Mouse (Mus musculus): ENCODE results near the gene Ptprd. TPM values are rescaled to one million over a fixed set of nuclear protein-coding genes. Genes with fewer than 3 reads are reported as not detected.
A peak's percentile ranks its signal among the peaks of the same experiment; 100 is the strongest.

Ptprd gene
- polyA plus RNA-seq, 1 experiment, result 1.2 TPM

GRCm38 (mm10) chr4:76297375-76297774, 1914.4 kb downstream of the Ptprd start:
- no peak for TF ChIP-seq CEBPB (IDR thresholded peaks at IDR 0.05; ENCODE audit: low read depth)
- TF ChIP-seq MYOG (IDR thresholded peaks at IDR 0.05; ENCODE audit: control insufficient read depth, extremely low read depth, insufficient read length), result no peak
- TF ChIP-seq CTCF (IDR thresholded peaks at IDR 0.05; ENCODE audit: control insufficient read depth, insufficient read depth, insufficient read length), result no peak
- TF ChIP-seq MAX (IDR thresholded peaks at IDR 0.05), result no peak
- no peak for TF ChIP-seq MYOD1 (IDR thresholded peaks at IDR 0.05; ENCODE audit: control insufficient read depth, insufficient read length, low read depth)
- TF ChIP-seq FOSL1 (IDR thresholded peaks at IDR 0.05; ENCODE audit: insufficient read depth, low read length, poor library complexity, severe bottlenecking), result no peak
- no peak for TF ChIP-seq USF1 (IDR thresholded peaks at IDR 0.05; ENCODE audit: low read depth)
- Histone ChIP-seq H3K79me2 (ENCODE audit: control insufficient read depth, insufficient read depth) (no peaks in the 10 kb centered on the region), H3K79me3 (ENCODE audit: low read depth) (no peaks in the 10 kb centered on the region), H3K27me3 (ENCODE audit: control insufficient read depth, insufficient read depth, insufficient read length) (no peaks in the 10 kb centered on the region), H3K4me3 (ENCODE audit: insufficient read depth, poor library complexity, severe bottlenecking) (no peak overlapping the region), H3K36me3 (ENCODE audit: control insufficient read depth, insufficient read depth) (no peaks in the 10 kb centered on the region), H3ac (ENCODE audit: control insufficient read depth, insufficient read length, low read depth) (no peak overlapping the region)

DNA sequence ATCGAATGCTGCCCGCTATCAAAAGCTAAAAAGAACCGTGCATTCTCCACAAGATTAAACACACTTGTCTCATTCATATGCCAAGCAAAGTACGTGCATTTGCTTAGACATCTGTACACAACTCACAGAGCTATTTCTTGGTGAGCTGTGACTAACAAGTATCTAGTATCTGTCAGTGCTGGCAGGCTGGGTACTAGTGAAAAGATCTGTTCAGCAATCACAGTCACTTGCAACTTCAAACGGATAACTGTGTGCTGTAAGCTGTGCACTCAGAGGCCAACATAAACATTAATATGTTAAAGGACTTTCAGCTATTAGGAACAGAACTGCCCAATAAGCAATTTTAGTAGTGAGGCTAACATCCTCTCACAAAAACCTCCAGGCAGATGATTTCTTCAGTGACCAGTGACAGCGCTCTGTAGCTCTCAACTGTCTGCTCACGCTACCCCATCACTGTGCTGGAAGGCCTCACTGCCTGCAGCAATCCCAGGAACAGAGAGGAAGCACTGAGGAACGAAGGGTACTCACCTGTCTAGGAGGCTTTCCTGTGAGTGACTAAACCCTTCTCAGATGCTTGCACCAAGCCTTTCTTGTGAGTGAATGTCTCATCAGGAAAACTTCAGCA, 1918.9 kb downstream of the Ptprd start:
- Histone ChIP-seq H3K79me2 (ENCODE audit: control insufficient read depth, insufficient read depth) (no peaks in the 10 kb centered on the region), H3K79me3 (ENCODE audit: low read depth) (no peaks in the 10 kb centered on the region), H3K36me3 (ENCODE audit: control insufficient read depth, insufficient read depth) (no peaks in the 10 kb centered on the region), H3K4me3 (ENCODE audit: insufficient read depth, poor library complexity, severe bottlenecking) (no peak overlapping the region), H3K27me3 (ENCODE audit: control insufficient read depth, insufficient read depth, insufficient read length) (no peaks in the 10 kb centered on the region), H3ac (ENCODE audit: control insufficient read depth, insufficient read length, low read depth) (no peak overlapping the region)
- TF ChIP-seq MYOG (IDR thresholded peaks at IDR 0.05; ENCODE audit: control insufficient read depth, extremely low read depth, insufficient read length), result no peak
- TF ChIP-seq FOSL1 (IDR thresholded peaks at IDR 0.05; ENCODE audit: insufficient read depth, low read length, poor library complexity, severe bottlenecking), result no peak
- no peak for TF ChIP-seq MAX (IDR thresholded peaks at IDR 0.05)
- no peak for TF ChIP-seq MYOD1 (IDR thresholded peaks at IDR 0.05; ENCODE audit: control insufficient read depth, insufficient read length, low read depth)
- TF ChIP-seq CEBPB (IDR thresholded peaks at IDR 0.05; ENCODE audit: low read depth), result no peak
- no peak for TF ChIP-seq USF1 (IDR thresholded peaks at IDR 0.05; ENCODE audit: low read depth)
- no peak for TF ChIP-seq CTCF (IDR thresholded peaks at IDR 0.05; ENCODE audit: control insufficient read depth, insufficient read depth, insufficient read length)

DNA sequence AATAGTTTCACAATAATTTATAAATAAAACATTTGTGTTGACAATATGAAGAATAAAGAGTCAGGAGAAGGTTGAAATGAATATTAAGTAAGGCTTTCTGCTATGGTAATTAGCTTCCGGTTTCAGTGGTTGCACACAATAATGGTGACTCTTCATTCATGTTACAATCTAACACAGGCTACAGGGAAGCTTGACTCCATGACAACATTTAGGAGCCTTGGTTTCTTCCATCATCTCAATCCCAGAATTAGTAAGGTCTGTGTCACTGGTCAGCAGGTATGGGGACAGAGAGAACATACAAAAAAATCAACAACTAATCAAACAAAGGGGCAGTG, 1921.3 kb downstream of the Ptprd start:
- Histone ChIP-seq H3K27me3 (ENCODE audit: control insufficient read depth, insufficient read depth, insufficient read length) (no peaks in the 10 kb centered on the region), H3K4me3 (ENCODE audit: insufficient read depth, poor library complexity, severe bottlenecking) (no peak overlapping the region), H3K36me3 (ENCODE audit: control insufficient read depth, insufficient read depth) (no peaks in the 10 kb centered on the region), H3ac (ENCODE audit: control insufficient read depth, insufficient read length, low read depth) (no peak overlapping the region), H3K79me3 (ENCODE audit: low read depth) (no peaks in the 10 kb centered on the region), H3K79me2 (ENCODE audit: control insufficient read depth, insufficient read depth) (no peaks in the 10 kb centered on the region)
- TF ChIP-seq MAX (IDR thresholded peaks at IDR 0.05) (no peak), CEBPB (IDR thresholded peaks at IDR 0.05; ENCODE audit: low read depth) (no peak), MYOG (IDR thresholded peaks at IDR 0.05; ENCODE audit: control insufficient read depth, extremely low read depth, insufficient read length) (no peak), FOSL1 (IDR thresholded peaks at IDR 0.05; ENCODE audit: insufficient read depth, low read length, poor library complexity, severe bottlenecking) (no peak), CTCF (IDR thresholded peaks at IDR 0.05; ENCODE audit: control insufficient read depth, insufficient read depth, insufficient read length) (no peak), USF1 (IDR thresholded peaks at IDR 0.05; ENCODE audit: low read depth) (no peak), MYOD1 (IDR thresholded peaks at IDR 0.05; ENCODE audit: control insufficient read depth, insufficient read length, low read depth) (no peak)

- TF ChIP-seq MYOG (IDR thresholded peaks at IDR 0.05; ENCODE audit: control insufficient read depth, extremely low read depth, insufficient read length) (no peak), CTCF (IDR thresholded peaks at IDR 0.05; ENCODE audit: control insufficient read depth, insufficient read depth, insufficient read length) (no peak), USF1 (IDR thresholded peaks at IDR 0.05; ENCODE audit: low read depth) (peak; percentile 76), FOSL1 (IDR thresholded peaks at IDR 0.05; ENCODE audit: insufficient read depth, low read length, poor library complexity, severe bottlenecking) (no peak)
Measured at GRCm38 (mm10) chr4:76289612-76290483, 1921.9 kb downstream of the Ptprd start.

GRCm38 (mm10) chr4:76286016-76286415, 1925.7 kb downstream of the Ptprd start:
- Histone ChIP-seq H3K27me3 (ENCODE audit: control insufficient read depth, insufficient read depth, insufficient read length) (no peaks in the 10 kb centered on the region), H3K79me2 (ENCODE audit: control insufficient read depth, insufficient read depth) (no peaks in the 10 kb centered on the region), H3K79me3 (ENCODE audit: low read depth) (no peaks in the 10 kb centered on the region), H3ac (ENCODE audit: control insufficient read depth, insufficient read length, low read depth) (no peak overlapping the region), H3K4me3 (ENCODE audit: insufficient read depth, poor library complexity, severe bottlenecking) (no peak overlapping the region), H3K36me3 (ENCODE audit: control insufficient read depth, insufficient read depth) (no peaks in the 10 kb centered on the region)
- no peak for TF ChIP-seq MAX (IDR thresholded peaks at IDR 0.05)

More at GRCm38 (mm10) chr4:76289612-76290483, 1921.9 kb downstream of the Ptprd start:
- H3K4me3 ChIP-seq (ENCODE audit: insufficient read depth, poor library complexity, severe bottlenecking), result no peak overlapping the region
- H3K36me3 ChIP-seq (ENCODE audit: control insufficient read depth, insufficient read depth), result no peaks in the 10 kb centered on the region
- H3ac ChIP-seq (ENCODE audit: control insufficient read depth, insufficient read length, low read depth), result no peak overlapping the region
- H3K79me3 ChIP-seq (ENCODE audit: low read depth), result no peaks in the 10 kb centered on the region
- H3K27me3 ChIP-seq (ENCODE audit: control insufficient read depth, insufficient read depth, insufficient read length), result no peaks in the 10 kb centered on the region
- no peaks in the 10 kb centered on the region for H3K79me2 ChIP-seq (ENCODE audit: control insufficient read depth, insufficient read depth)

DNA sequence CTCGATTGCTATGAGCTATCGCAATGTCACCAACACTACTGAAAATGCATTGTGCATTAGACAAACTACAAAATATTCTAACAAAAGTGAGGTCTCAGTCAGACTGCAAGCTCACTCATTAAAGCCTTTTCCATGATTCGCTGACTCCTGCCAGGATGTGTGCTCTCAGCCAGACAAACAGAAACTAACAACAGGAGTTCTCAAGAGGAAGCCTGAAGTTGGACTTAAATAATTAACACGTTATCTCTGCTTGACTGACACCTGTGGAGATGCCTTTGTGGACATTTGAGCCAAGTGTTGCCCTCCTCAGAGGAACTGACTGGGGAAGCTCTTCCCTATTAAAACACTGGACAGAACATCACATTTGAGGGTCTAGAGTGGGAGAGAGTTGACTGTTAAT, 1928.9 kb downstream of the Ptprd start:
- no peak overlapping the region for H3K4me3 ChIP-seq (ENCODE audit: insufficient read depth, poor library complexity, severe bottlenecking)
- TF ChIP-seq MYOD1 (IDR thresholded peaks at IDR 0.05; ENCODE audit: control insufficient read depth, insufficient read length, low read depth) (no peak), CEBPB (IDR thresholded peaks at IDR 0.05; ENCODE audit: low read depth) (no peak), CTCF (IDR thresholded peaks at IDR 0.05; ENCODE audit: control insufficient read depth, insufficient read depth, insufficient read length) (no peak), MAX (IDR thresholded peaks at IDR 0.05) (no peak), FOSL1 (IDR thresholded peaks at IDR 0.05; ENCODE audit: insufficient read depth, low read length, poor library complexity, severe bottlenecking) (no peak), USF1 (IDR thresholded peaks at IDR 0.05; ENCODE audit: low read depth) (no peak), MYOG (IDR thresholded peaks at IDR 0.05; ENCODE audit: control insufficient read depth, extremely low read depth, insufficient read length) (no peak)
- no peak overlapping the region for H3ac ChIP-seq (ENCODE audit: control insufficient read depth, insufficient read length, low read depth)
- no peaks in the 10 kb centered on the region for H3K79me2 ChIP-seq (ENCODE audit: control insufficient read depth, insufficient read depth)
- H3K27me3 ChIP-seq (ENCODE audit: control insufficient read depth, insufficient read depth, insufficient read length), result no peaks in the 10 kb centered on the region
- H3K36me3 ChIP-seq (ENCODE audit: control insufficient read depth, insufficient read depth), result no peaks in the 10 kb centered on the region
- no peaks in the 10 kb centered on the region for H3K79me3 ChIP-seq (ENCODE audit: low read depth)
